Mouse (Mus musculus): ENCODE results near the gene Hdac6.
A peak's percentile ranks its signal among the peaks of the same experiment; 100 is the strongest.

Hdac6 gene

GRCm38 (mm10) chrX:7947108-7947899, at the start of gene Hdac6:
Gene Hdac6, minus strand, starts transcription at chrX:7947889.
- no peak for DNase-seq (ENCODE audit: low spot score)

- no peak for DNase-seq (ENCODE audit: low spot score)
These were observed 45.5 kb upstream of the Hdac6 start for GRCm38 (mm10) chrX:7993068-7993735.

- DNase-seq (ENCODE audit: low spot score), result no peak
These were observed 44.8 kb upstream of the Hdac6 start for GRCm38 (mm10) chrX:7992379-7993067.

GRCm38 (mm10) chrX:7981368-7981767, 33.7 kb upstream of the Hdac6 start:
- DNase-seq (ENCODE audit: low spot score), result no peak

GRCm38 (mm10) chrX:7977892-7978291, 30.2 kb upstream of the Hdac6 start, which contains the start of gene Gata1:
Gene Gata1, minus strand, starts transcription at chrX:7978071.
- no peak for DNase-seq (ENCODE audit: low spot score)

- DNase-seq (ENCODE audit: low spot score), result no peak
These were observed 23.6 kb upstream of the Hdac6 start for GRCm38 (mm10) chrX:7971292-7971691.

GRCm38 (mm10) chrX:7968899-7969298, 21.2 kb upstream of the Hdac6 start:
- no peak for DNase-seq (ENCODE audit: low spot score)

GRCm38 (mm10) chrX:7968226-7968625, 20.5 kb upstream of the Hdac6 start:
- no peak for DNase-seq (ENCODE audit: low spot score)

- DNase-seq (ENCODE audit: low spot score), result no peak
These were observed 20.0 kb upstream of the Hdac6 start for GRCm38 (mm10) chrX:7967596-7968201.

- no peak for DNase-seq (ENCODE audit: low spot score)
These were observed 18.5 kb upstream of the Hdac6 start for GRCm38 (mm10) chrX:7966161-7966560.

- DNase-seq (ENCODE audit: low spot score), result no peak
These were observed 16.3 kb upstream of the Hdac6 start for GRCm38 (mm10) chrX:7963829-7964626.

- DNase-seq (ENCODE audit: low spot score), result no peak
These were observed 11.2 kb upstream of the Hdac6 start for GRCm38 (mm10) chrX:7958868-7959267.

GRCm38 (mm10) chrX:7950091-7950490, 2.4 kb upstream of the Hdac6 start:
- no peak for DNase-seq (ENCODE audit: low spot score)

GRCm38 (mm10) chrX:7947900-7948492, 307 bp upstream of the Hdac6 start:
- DNase-seq (ENCODE audit: low spot score), result peak; percentile 92

GRCm38 (mm10) chrX:7945618-7946017, 2.1 kb downstream of the Hdac6 start:
- no peak for DNase-seq (ENCODE audit: low spot score)

GRCm38 (mm10) chrX:7937667-7938066, 10.0 kb downstream of the Hdac6 start:
- DNase-seq (ENCODE audit: low spot score), result no peak

- no peak for DNase-seq (ENCODE audit: low spot score)
These were observed 10.8 kb downstream of the Hdac6 start for GRCm38 (mm10) chrX:7936874-7937273.

- no peak for DNase-seq (ENCODE audit: low spot score)
These were observed 19.4 kb downstream of the Hdac6 start, which contains the start of gene Eras for GRCm38 (mm10) chrX:7928270-7928790. Gene Eras, minus strand, starts transcription at chrX:7928607.

GRCm38 (mm10) chrX:7927116-7927515, 20.6 kb downstream of the Hdac6 start:
- DNase-seq (ENCODE audit: low spot score), result no peak

- DNase-seq (ENCODE audit: low spot score), result no peak
These were observed 21.4 kb downstream of the Hdac6 start for GRCm38 (mm10) chrX:7926266-7926665.

- no peak for DNase-seq (ENCODE audit: low spot score)
These were observed 25.7 kb downstream of the Hdac6 start for GRCm38 (mm10) chrX:7922032-7922431.
